Mouse (Mus musculus): ENCODE results near the gene Mei1.
A peak's percentile ranks its signal among the peaks of the same experiment; 100 is the strongest.

Gene Mei1

DNA sequence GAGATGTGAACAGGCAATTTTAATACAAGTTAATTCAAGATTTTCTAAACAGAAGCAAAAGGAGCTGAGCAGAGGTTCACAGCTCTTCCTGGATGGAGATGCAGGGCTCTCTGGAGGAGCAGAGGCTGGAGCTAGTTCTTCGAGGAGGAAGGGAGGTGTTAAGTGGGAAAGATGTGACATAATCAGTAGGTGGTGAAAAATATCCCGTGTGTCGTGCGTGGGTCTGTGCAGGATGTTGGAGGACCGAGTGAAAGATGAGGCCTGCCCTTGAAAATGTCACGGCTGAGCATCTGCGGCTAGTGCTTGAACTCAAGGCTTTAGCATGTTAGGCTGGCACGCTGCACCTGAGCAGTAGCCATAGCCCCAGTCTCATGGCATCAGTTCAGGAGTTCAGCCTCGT, 15.8 kb downstream of the Mei1 start:
- DNase-seq (ENCODE audit: low read depth, low spot score): no peak

DNA sequence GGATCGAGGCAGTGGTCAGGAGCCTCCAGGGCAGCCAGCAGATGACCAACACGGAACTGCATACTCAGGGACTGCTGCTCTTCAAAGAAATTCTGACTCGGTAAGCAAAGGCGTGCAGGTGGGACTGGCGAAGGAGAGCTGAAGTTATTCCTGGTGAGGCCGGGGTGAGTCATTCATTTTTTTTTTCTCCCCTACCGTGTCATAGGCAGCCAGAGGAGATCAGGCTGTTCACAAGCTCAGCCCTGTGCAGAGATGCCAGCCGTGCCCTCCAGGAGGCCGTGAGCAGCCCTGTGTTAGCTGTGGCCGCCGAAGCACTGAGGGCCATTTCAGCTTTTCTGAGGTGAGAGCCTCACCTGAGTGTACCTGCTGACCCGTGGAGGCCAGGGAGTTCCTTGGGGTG, 16.3 kb downstream of the Mei1 start:
- no peak for DNase-seq (ENCODE audit: low read depth, low spot score)

DNA sequence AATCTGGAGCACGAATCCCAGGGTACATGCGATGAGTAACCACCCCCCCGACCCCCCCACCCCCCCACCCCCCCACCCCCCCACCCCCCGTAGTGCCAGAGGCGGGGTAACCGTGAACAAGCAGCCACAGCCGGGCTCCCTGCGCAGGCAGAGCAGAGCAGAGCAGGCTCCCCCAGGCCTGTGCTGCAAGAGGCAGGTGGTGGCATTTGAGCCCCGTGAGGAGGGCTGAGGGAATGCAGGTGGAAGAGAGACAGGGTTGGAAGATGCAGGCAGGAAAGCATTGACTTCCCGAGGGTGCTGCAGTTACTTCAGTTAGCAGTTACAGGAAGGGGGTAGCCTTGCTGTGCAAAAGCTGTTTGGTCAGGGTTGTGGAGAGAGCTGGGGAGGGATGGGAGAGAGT, 17.5 kb downstream of the Mei1 start:
- DNase-seq (ENCODE audit: low read depth, low spot score): no peak

DNA sequence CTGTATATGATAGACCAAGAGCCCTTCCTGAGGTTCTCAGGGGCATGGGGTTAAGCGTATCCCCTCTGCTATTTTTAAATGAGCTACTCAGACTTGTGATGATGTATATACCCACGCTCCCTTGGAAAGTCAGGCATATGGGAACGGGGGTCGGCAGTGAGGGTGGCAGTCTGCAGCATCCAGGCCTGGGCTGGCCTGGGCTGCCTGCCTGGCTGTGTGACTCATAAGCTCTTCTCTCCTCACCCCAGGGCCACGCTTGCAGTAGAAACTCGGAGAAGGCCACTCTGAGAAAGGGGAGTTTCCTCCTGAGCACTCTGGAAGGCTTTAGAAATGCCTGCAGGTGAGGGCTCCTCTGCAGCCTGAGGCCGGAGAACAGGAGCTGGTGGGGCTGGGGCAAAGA, 21.3 kb downstream of the Mei1 start:
- DNase-seq (ENCODE audit: low read depth, low spot score): no peak

DNA sequence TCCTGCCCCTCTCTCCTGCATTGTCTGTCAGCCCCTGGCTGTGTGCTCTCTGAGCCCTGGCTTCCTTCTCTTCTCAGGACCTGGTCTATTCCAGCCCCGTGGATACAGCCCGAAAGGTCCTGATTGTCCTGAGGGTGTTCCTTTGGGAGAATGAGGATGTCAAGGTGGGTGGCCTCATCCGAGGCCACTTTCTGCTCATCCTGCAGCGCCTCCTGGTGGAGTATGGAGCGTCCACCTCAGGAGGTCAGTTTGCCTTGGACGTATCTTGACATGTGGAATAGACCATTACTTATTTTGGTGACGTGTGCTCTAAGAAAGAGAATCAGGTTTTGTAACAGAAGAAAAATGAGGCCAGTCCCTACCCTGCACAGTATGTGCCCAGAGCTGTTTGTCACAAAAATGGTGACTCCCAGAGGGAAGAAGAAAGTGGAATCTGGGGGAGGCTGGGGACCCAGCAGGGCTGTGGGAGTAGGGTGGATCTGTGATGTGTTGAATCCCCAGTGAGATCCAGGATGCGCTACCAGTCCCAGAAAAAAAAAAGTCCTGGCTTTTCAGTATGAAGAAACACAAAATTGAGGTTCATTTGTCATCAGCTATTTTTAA, 37.3 kb downstream of the Mei1 start:
- DNase-seq (ENCODE audit: low read depth, low spot score): no peak

DNA sequence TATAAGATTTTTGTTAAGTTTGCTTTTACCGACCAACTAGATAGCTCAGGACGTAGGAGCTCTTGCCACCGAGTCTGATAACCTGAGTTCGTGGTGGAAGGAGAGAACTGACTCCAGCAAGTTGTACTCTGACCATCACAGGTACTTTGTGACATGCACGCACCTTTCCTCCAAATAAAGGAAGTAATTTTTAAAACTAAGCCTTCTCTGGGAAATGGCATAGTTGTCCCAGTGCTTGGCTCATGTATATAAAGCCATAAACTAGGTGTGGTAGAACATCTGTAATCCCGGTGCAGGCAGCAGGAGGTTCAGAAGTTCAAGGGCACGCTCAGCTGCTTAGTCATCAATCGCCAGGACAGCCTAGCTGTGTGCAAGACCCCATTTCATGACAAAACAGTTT, 50.7 kb downstream of the Mei1 start:
- DNase-seq (ENCODE audit: low read depth, low spot score): no peak

DNA sequence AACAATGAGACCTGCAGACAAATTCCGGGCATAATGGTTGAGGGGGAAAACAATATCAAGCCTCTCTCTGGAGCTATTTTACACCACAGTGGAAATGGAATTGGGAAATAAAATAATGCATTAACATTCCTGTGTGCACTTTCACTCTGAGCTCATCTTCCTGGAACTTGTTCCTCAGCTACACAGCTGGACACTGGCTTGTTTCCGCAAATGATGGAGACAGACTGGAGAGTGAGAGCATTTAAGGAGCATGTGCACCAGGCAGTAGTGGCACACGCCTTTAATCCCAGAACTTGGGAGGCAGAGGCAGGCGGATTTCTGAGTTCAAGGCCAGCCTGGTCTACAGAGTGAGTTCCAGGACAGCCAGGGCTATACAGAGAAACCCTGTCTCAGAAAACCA, 56.9 kb downstream of the Mei1 start:
- peak; percentile 53 for DNase-seq (ENCODE audit: low read depth, low spot score)

DNA sequence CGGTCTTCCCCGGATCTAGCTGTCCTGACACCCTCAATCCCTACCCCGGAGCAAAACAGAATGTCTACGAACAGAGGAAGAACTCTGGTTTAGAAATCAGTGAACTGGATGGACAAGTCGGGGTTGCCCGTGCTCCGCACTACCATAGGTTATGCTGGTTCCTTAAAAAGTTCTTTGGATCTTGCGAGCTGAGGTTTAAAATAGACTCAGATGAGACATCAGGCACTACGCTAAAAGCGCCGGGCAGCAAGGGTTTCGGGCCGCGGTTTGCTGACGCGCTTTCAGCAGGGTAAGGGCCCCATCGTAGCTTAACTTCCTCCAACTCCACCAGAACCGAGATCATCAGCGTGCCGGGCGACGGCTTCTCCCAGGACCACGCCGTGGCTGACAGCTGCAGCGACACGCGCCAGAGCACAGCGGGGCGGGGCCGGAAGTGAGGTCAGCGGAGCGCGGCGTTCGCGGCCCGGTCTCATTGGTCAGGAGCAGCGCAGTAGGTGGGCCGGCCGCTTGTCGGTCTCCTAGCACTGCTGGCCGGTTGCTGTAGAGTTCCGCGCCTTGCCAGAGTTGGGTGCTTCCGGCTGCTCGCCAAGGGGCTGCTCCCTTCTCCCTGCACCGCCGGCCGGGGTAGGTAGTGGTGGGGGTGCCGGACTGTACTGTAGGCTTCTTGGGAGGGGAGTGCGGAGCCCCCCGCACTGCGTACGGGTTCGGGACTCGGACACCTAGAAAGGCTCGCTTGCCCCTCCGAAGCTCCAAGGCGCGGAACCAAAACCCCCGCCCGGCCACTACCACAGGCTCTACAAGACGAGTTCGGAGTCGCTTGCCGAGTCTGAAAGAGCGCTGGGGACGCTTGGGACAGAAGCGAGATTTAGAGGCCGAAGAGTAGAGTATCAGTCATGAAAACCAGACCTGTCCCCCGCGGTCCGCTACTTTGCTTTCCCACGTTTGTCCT, 57.9 kb downstream of the Mei1 start, which contains the start of gene Ccdc134:
TSS of gene Ccdc134 (plus strand) at position 497 of the 949 bp plus-strand sequence.
- peak; percentile 92 for DNase-seq (ENCODE audit: low read depth, low spot score)

DNA sequence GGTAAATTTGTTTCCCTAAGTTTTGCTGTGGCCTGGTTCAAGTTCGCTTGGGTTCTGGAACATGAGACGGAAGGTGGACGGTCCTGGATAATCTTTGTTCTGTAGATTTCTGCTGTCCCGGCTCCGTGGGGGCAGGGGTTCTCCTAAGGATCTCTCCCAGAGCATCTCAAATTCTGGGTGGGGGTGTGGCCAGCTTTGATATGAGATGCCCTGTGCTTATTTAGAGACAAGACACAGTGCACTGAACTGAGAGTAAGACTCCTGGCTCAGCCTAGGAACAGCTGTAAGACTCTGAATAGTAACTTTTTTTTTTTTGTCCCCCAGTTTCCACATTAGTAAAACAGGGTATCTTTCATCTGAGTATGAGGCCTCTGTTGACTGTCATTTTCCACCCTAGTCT, 58.6 kb downstream of the Mei1 start:
- DNase-seq (ENCODE audit: low read depth, low spot score): no peak

DNA sequence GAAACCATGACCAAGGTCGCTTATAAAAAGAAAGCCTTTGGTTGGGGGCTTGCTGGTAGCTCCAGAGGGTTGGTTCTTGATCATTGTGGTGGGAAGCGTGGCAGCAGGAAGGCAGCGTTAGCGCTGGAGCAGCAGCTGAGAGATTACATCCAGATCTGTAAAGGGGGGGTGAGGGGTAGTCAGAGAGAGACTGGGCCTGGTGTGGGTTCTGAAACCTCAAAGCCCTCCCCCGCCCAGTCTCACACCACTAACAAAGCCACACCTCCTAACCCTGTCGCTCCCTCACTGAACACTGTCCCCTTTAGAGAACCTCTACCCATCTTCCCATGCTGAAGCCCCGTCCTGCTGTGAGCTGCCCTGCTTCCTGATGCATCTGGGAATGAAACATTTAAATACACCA, 60.8 kb downstream of the Mei1 start:
- no peak for DNase-seq (ENCODE audit: low read depth, low spot score)

DNA sequence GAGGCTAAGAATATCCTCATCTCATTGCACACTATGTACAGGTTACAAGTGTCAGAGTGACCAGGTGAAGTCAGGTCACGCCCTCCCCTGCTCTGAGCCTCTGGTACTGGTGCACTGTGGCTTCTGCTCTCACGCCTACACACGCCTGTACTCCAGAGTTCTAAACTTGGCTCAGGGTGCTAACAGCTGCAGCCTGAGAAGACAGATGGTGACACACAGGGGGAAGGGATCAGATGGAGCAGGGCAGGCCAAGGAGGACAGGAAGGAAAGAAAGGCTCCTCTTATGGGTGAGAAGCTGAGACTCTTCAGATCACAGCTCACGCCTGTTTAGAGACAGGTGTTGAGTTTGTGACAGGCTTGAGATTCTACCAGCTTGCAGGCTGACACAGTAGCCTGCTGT, 65.6 kb downstream of the Mei1 start:
- peak; percentile 93 for DNase-seq (ENCODE audit: low read depth, low spot score)

DNA sequence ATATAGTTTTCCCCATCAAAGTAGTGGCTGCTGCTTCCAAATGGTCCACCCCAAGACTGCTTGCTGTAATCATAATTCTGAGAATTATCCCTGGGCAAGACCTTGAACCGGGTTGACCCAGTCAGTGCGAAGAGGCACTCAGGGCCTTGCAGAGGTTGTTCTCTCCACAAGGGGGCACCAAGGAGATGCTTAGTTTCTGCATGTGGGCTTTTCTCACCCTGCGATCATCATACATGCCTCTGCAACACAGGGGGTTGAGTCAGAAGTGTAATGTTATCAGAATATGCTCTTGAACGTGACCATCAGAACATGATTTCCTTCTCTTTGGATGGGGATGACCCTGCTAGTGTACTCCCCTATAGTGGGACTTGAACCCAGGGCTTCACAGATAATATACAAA, 68.8 kb downstream of the Mei1 start:
- peak; percentile 45 for DNase-seq (ENCODE audit: low read depth, low spot score)

DNA sequence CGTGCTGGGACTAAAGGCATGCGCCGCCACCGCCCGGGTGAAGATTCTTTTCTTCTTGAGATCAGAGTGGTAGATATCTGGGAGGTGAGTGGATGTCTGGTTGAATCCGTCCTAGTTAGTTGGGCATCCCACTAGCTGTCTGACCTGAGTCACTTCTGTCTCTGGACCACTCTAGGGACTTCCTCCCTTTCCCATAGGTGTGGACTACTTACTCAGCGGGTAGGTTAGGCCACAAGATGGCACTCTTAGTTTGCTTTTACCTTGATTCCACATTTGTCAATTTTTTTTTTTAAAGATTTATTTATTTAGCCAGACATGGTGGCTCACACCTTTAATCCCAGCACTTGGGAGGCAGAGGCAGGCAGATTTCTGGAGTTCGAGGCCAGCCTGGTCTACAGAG, 69.4 kb downstream of the Mei1 start:
- no peak for DNase-seq (ENCODE audit: low read depth, low spot score)

DNA sequence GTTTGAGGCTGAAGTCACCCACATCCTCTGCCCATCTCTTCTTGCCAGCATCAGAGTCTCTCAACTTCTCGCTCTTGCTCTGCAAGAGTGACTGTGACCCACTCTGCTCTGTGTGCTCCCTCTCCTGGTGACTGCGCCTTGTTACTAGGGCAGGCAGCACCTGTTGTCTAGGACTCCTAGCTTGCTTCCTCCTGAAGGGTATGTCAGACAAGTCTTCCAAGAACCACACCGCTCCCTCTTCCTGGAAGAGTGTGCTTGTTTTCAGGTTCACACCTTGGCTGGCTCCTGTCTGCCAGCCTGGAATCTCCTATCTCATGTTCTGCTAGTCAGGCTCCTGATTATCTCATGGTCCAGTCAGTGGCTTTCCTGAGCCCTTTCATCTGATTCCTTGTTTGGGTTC, 70.6 kb downstream of the Mei1 start:
- DNase-seq (ENCODE audit: low read depth, low spot score): peak; percentile 53

DNA sequence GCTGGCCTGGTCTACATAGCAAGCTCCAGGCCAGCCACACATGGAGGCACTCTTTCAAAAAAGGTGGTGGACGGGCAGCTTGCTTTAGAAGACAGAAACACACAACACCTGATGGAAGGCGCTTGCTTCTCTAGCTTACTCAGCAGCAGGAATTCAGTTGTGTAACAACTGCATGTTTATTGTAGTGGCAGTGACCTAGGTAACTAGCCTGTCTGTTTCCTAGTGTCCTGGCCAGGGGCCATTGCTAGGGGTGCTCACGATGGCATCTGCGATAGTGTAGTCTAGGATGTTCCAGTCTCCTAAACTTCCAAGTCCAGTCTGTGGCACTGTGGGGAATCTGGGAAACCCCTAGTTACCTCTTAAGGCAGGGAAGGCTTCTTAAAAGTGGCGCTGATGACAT, 74.4 kb downstream of the Mei1 start:
- DNase-seq (ENCODE audit: low read depth, low spot score): no peak

DNA sequence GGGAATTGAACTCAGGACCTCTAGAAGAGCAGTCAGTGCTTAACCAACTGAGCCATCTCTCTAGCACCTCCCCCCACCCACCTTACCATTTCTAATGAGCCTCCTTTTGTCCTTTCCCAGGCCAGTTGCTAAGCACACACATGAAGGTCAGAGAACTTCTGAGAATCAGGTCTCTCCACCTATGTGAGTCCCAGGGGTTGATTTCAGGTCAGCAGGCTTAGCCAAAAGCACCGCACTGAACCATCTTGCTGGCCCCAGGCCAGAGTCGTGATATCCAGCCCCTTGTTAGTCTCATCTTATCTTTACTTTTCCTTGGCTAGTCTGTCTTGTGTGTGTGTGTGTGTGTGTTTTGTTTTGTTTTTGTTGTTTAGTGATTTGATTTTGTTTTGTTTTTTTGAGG, 75.6 kb downstream of the Mei1 start:
- no peak for DNase-seq (ENCODE audit: low read depth, low spot score)

DNA sequence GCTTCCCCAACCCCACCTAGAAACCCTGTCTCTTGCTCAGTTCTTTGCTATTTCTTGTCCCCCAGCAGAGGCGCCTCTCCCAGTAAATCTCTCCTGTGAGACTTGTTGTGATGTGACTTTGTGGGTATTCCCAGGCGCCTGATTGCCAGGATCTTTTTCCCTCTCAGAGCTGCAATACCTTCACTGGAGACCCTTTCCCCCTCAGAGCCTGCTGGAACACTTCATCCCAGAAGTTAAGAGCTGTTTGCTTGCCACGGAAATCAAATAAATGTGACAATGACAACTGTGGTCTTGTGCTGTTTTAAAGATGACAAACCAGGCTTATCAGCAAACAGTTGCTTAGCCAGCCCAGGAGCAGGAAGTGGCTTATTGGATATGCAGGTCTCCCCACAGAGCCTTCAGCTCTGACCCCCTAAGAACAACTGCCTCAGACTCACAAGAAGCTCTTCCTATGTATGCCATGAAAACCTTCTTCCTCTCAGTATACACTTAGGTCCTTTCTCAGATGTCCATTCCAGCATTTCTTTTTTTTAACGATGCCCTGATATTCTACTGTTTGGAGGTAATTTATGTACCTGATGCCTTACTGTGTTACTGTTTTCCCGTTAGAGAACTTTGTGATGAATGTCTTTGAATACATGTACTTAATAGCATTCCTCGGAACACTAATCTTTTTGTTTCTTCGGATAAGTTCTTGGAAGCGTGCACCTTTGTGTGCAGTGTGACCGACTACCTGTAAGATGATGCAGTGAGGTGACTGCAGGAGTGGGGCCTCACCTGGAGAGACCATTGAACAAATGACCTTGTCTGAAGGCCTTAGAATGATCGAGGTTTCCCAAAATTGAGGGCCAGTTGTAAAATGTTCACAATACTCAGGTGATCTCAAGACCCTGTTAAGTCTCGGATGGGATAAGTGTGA, 76.3 kb downstream of the Mei1 start:
- DNase-seq (ENCODE audit: low read depth, low spot score): no peak

DNA sequence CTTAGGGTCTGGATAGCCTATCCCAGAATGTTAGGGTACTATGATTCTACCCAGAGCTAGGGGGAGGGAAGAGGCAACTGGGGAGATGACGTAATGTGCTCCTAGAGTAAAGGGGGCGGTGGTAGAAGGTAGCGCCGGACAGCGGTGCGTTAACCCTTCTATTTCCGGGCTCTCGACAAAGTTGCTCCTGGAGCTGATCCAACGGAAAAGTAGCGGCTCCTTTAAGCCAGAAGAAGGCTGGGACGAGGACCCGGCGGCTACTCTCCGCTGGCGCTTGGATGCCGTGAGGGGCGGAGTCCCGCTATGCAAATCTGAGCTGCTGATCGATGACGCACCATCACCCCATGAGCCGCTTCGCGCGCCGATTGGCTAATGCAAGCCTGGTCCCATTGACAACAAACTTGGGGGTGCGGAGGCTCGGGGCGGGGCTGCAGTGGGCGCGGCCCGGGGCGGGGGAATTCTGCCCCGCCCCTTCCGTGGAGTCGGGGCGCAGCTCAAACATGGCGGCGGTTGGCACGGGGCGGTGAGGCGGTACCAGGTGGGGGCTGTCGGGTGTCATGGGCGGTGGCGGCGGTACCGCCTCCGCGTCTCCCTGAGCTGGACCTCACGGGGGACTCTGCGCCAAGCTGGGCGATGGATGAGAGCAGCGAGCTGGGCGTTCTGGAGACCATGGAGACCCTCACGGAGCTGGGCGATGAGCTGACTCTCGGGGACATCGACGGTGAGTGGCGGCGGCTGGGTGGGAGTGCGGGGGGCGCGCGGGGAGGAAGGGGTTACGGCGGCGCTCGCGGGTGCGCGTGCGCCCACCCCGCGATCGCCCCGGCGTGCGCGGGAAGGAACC, 77.2 kb downstream of the Mei1 start, which contains the start of gene Srebf2:
TSS of gene Srebf2 (plus strand) at position 412 of the 841 bp plus-strand sequence.
- DNase-seq (ENCODE audit: low read depth, low spot score): peak; percentile 99

DNA sequence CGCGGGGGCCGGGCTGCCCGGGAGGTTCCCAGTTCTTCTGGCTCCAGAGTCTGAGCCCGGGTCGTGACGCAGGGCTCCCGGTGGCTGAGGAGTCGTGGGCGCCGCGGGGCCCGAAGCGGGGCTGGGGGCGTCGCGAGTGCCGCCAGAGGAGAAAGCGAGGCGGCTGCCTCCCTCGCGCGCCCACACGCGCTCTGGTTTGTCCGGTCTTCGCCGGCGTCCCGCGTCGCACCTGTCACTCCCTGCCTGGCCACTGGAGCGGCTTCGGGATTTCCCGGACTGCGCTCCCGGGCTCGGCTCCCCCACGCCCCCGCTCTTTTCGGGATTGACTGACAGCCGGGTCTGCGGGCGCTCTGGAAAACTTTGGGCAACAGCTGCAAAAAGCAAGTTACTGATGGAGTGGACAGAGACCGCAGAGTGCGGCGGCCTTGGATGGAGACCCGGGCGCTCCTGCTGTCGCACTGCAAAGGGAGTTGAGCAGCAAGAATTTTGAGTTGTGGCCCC, 77.9 kb downstream of the Mei1 start:
- DNase-seq (ENCODE audit: low read depth, low spot score): peak; percentile 28

DNA sequence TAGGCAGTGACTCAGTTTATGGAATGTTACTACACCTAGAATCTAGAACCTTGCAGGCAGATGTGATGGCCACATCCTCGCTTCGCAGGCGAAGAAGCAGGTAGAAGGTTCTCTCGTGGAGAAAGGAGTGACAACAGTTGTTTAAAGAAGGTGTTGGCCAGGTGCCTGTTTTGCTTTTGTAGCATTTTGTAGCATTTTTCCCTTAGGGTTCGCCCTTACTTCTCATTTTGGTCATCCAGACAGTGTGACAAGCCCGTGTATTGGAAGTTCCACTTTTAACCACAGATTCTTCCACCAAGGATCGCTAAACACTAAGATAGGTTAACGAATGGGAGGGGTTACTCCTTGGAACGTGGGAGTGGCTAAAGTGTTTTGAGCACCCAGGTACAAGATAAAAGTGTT, 78.7 kb downstream of the Mei1 start:
- no peak for DNase-seq (ENCODE audit: low read depth, low spot score)

DNA sequence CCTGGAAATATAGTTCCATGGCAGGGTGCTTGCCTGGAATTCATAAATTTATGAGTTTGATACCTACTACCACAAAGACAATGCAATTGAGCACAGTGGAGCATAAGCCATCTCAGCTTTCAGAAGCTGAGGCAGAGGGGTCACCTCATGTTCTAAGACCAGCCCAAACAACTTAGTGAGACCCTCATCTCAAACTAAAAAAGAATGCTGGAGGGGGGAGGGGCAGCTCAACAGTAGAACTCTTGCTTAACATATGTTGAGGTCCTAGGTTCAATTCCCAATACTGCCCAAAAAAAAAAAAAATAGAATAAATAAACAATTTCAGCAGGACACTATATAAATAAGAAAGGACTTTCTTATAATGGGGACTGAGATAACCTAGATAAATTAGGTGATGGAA, 80.2 kb downstream of the Mei1 start:
- no peak for DNase-seq (ENCODE audit: low read depth, low spot score)
